Mouse (Mus musculus): ENCODE results near the gene Gsdme. TPM values are rescaled to one million over a fixed set of nuclear protein-coding genes. Genes with fewer than 3 reads are reported as not detected.

Gsdme gene
- polyA plus RNA-seq, 1 experiment from 2014 or later, result 50.7 TPM

GRCm38 (mm10) chr6:50169771-50170170 lies 93.9 kb downstream of the Gsdme start:
- DNase-seq (ENCODE audit: low spot score), result no peak
- Histone ChIP-seq H3K4me3 (no peak overlapping the region), H3K27ac (replicated peaks) (no peak overlapping the region), H3K36me3 (replicated peaks) (peaks cover 33% of the 10 kb centered on the region), H3K9me3 (no peaks in the 10 kb centered on the region; the same call in 1 of the 2 replicates), H3K27me3 (replicated peaks; ENCODE audit: low read depth, poor library complexity, severe bottlenecking) (no peaks in the 10 kb centered on the region), H3K4me1 (no peaks in the 10 kb centered on the region)

- Histone ChIP-seq H3K27ac (replicated peaks) (no peak overlapping the region), H3K36me3 (replicated peaks) (peaks cover 25% of the 10 kb centered on the region), H3K4me1 (no peaks in the 10 kb centered on the region), H3K9me3 (no peaks in the 10 kb centered on the region; the same call in 1 of the 2 replicates), H3K4me3 (no peak overlapping the region), H3K27me3 (replicated peaks; ENCODE audit: low read depth, poor library complexity, severe bottlenecking) (no peaks in the 10 kb centered on the region)
- WGBS, result 90% methylated on average over 4 of the region's 4 CpGs
- DNase-seq (ENCODE audit: low spot score), result no peak
Observed at GRCm38 (mm10) chr6:50168821-50169220, 94.8 kb downstream of the Gsdme start.

- H3K9me3 ChIP-seq, result no peaks in the 10 kb centered on the region
- H3K27me3 ChIP-seq (replicated peaks; ENCODE audit: low read depth, poor library complexity, severe bottlenecking), result no peaks in the 10 kb centered on the region
- no peak overlapping the region for H3K27ac ChIP-seq (replicated peaks)
- H3K4me3 ChIP-seq, result no peak overlapping the region
- no peaks in the 10 kb centered on the region for H3K4me1 ChIP-seq
- no peak for DNase-seq (ENCODE audit: low spot score)
- WGBS, result 85% methylated on average over 3 of the region's 3 CpGs
- H3K36me3 ChIP-seq (replicated peaks), result peaks cover 19% of the 10 kb centered on the region
Observed at GRCm38 (mm10) chr6:50163013-50163412, 100.6 kb downstream of the Gsdme start.

- Histone ChIP-seq H3K4me3 (no peak overlapping the region), H3K4me1 (no peaks in the 10 kb centered on the region), H3K36me3 (replicated peaks) (peaks cover 14% of the 10 kb centered on the region), H3K9me3 (no peaks in the 10 kb centered on the region), H3K27me3 (replicated peaks; ENCODE audit: low read depth, poor library complexity, severe bottlenecking) (no peaks in the 10 kb centered on the region), H3K27ac (replicated peaks) (no peak overlapping the region)
- 90% methylated on average over 6 of the region's 6 CpGs for WGBS
- no peak for DNase-seq (ENCODE audit: low spot score)
Observed at GRCm38 (mm10) chr6:50159842-50160241, 103.8 kb downstream of the Gsdme start.

GRCm38 (mm10) chr6:50149378-50149777 lies 114.3 kb downstream of the Gsdme start:
- H3K27me3 ChIP-seq (replicated peaks; ENCODE audit: low read depth, poor library complexity, severe bottlenecking), result no peaks in the 10 kb centered on the region
- no peak for DNase-seq (ENCODE audit: low spot score)
- WGBS, result 89% methylated on average over 4 of the region's 4 CpGs
- H3K9me3 ChIP-seq, result no peaks in the 10 kb centered on the region
- peaks cover 16% of the 10 kb centered on the region for H3K36me3 ChIP-seq (replicated peaks)
- no peaks in the 10 kb centered on the region for H3K4me1 ChIP-seq
- H3K27ac ChIP-seq (replicated peaks), result no peak overlapping the region
- H3K4me3 ChIP-seq, result no peak overlapping the region

- DNase-seq (ENCODE audit: low spot score), result no peak
- Histone ChIP-seq H3K27ac (replicated peaks) (no peak overlapping the region), H3K9me3 (no peaks in the 10 kb centered on the region), H3K36me3 (replicated peaks) (peaks cover 16% of the 10 kb centered on the region), H3K4me1 (no peaks in the 10 kb centered on the region), H3K4me3 (no peak overlapping the region), H3K27me3 (replicated peaks; ENCODE audit: low read depth, poor library complexity, severe bottlenecking) (no peaks in the 10 kb centered on the region)
Observed at GRCm38 (mm10) chr6:50146158-50146557, 117.5 kb downstream of the Gsdme start.

- Histone ChIP-seq H3K36me3 (replicated peaks) (no peaks in the 10 kb centered on the region), H3K4me3 (no peak overlapping the region), H3K4me1 (no peaks in the 10 kb centered on the region), H3K27ac (replicated peaks) (no peak overlapping the region), H3K9me3 (no peaks in the 10 kb centered on the region), H3K27me3 (replicated peaks; ENCODE audit: low read depth, poor library complexity, severe bottlenecking) (no peaks in the 10 kb centered on the region)
- WGBS, result 86% methylated on average over 3 of the region's 3 CpGs
- no peak for DNase-seq (ENCODE audit: low spot score)
Observed at GRCm38 (mm10) chr6:50139526-50139925, 124.1 kb downstream of the Gsdme start.

Other genes with a start within 250 kb of the Gsdme start
- 65.6 and 69.2 TPM in 2 replicates for gene Mpp6, start 153.6 kb downstream of the Gsdme start, polyA plus RNA-seq (2016; fragmentation: Nextera tagmentation; extraction: Ambion mirVana)
- 9.0 and 9.8 TPM in 2 replicates for gene Osbpl3, start 192.3 kb upstream of the Gsdme start, polyA plus RNA-seq (2016; fragmentation: Nextera tagmentation; extraction: Ambion mirVana)

Data from embryonic facial prominence, embryonic 10.5 days (tissue).